Mouse (Mus musculus) intestine, postnatal 0 days (tissue): Measurements from ENCODE around the gene Emc3. TPM values are rescaled to one million over a fixed set of nuclear protein-coding genes. Genes with fewer than 3 reads are reported as not detected.
A peak's percentile ranks its signal among the peaks of the same experiment; 100 is the strongest.

ENCODE experiments used
- ATAC-seq: fragments of 200-750 bp; cut with Nextera tagmentation; 2 replicates; pipeline ENCODE4 v1.8.0; 2017; ENCODE audit warnings: mild to moderate bottlenecking, moderate TSS enrichment, moderate library complexity
- H3K27ac ChIP-seq: fragments of 300-500 bp; sonication (generic); 2 replicates; pipeline ENCODE4 v1.5.1; 2014; ENCODE audit warnings: mild to moderate bottlenecking, low read depth, low read length, moderate library complexity
- H3K27me3 ChIP-seq: fragments of 300-500 bp; sonication (generic); replicated peaks from 2 replicates; pipeline ENCODE4 v1.6.1; 2014; ENCODE audit warnings: low read length, mixed read lengths; ENCODE audit not compliant: control insufficient read depth, insufficient read depth
- H3K36me3 ChIP-seq: fragments of 300-500 bp; sonication (generic); 2 replicates; pipeline ENCODE4 v1.6.1; 2014; ENCODE audit warnings: mild to moderate bottlenecking, moderate library complexity; ENCODE audit not compliant: control insufficient read depth, insufficient read depth
- H3K4me1 ChIP-seq: fragments of 300-500 bp; sonication (generic); replicated peaks from 2 replicates; pipeline ENCODE4 v1.6.1; 2014; ENCODE audit warnings: antibody characterized with exemption, low read length, mixed read lengths; ENCODE audit not compliant: control insufficient read depth, insufficient read depth
- H3K4me2 ChIP-seq: fragments of 300-500 bp; sonication (generic); replicated peaks from 2 replicates; pipeline ENCODE4 v1.6.1; 2014; ENCODE audit warnings: low read depth, mild to moderate bottlenecking, moderate library complexity
- H3K4me3 ChIP-seq: fragments of 300-500 bp; sonication (generic); 2 replicates; pipeline ENCODE4 v1.5.1; 2014; ENCODE audit warnings: low read depth, low read length
- H3K9ac ChIP-seq: fragments of 300-500 bp; sonication (generic); 2 replicates; pipeline ENCODE4 v1.6.1; 2014; ENCODE audit warnings: mild to moderate bottlenecking, low read depth, low read length
- H3K9me3 ChIP-seq: fragments of 300-500 bp; sonication (generic); 2 replicates; pipeline ENCODE4 v1.6.1; 2016; ENCODE audit warnings: mixed run types; ENCODE audit not compliant: control insufficient read depth
- CTCF ChIP-seq: sonication (generic); IDR thresholded peaks from 2 replicates; pipeline ENCODE4 v1.5.1; 2016; ENCODE audit warnings: low read depth, mild to moderate bottlenecking, control low read depth, antibody characterized with exemption, moderate library complexity
- WGBS: fragments of 180-500 bp; shearing (Covaris S2); extraction: QIAGEN DNeasy Blood & Tissue Kit; methylation state at CpG from one replicate; pipeline ENCODE4 v1.1.7; 2014; 5-methylcytosine and 5-hydroxymethylcytosine counted together
- polyA plus RNA-seq: library from polyadenylated mRNA; unstranded; fragments of >200 nt; fragmentation: Nextera tagmentation; extraction: Ambion mirVana; gene quantifications from 2 replicates; pipeline ENCODE4 v1.2.1, GENCODE M21; 2015

Emc3 gene
- polyA plus RNA-seq, 1 experiment from 2014 or later, result 77.9 TPM

GRCm38 (mm10) chr6:113489410-113489809, 42.0 kb downstream of the Emc3 start:
- Histone ChIP-seq H3K27me3 (no peaks in the 10 kb centered on the region), H3K4me1 (no peaks in the 10 kb centered on the region), H3K9me3 (no peaks in the 10 kb centered on the region), H3K4me2 (no peak overlapping the region), H3K36me3 (peaks cover 25% of the 10 kb centered on the region; the same call in 1 of the 2 replicates), H3K4me3 (no peak overlapping the region), H3K27ac (no peak overlapping the region), H3K9ac (no peak overlapping the region)
- no peak for ATAC-seq
- WGBS, result 95% methylated on average over 14 of the region's 14 CpGs
- TF ChIP-seq CTCF, result no peak

- WGBS, result 22% methylated on average over 7 of the region's 7 CpGs
- no peaks in the 10 kb centered on the region for H3K4me1 ChIP-seq
- no peaks in the 10 kb centered on the region for H3K9me3 ChIP-seq
- H3K4me2 ChIP-seq, result 0 out of 2 replicates have a peak overlapping the region, but pooled peaks have one; percentile 10
- H3K27ac ChIP-seq, result no peak overlapping the region
- H3K9ac ChIP-seq, result no peak overlapping the region
- ATAC-seq, result peak; percentile 50
- H3K27me3 ChIP-seq, result no peaks in the 10 kb centered on the region
- no peak for TF ChIP-seq CTCF
- peaks cover 25% of the 10 kb centered on the region; the same call in 1 of the 2 replicates for H3K36me3 ChIP-seq
- no peak overlapping the region for H3K4me3 ChIP-seq
Observed at GRCm38 (mm10) chr6:113487125-113487576, 44.3 kb downstream of the Emc3 start.

GRCm38 (mm10) chr6:113483729-113484128, 47.7 kb downstream of the Emc3 start:
- ATAC-seq, result no peak; the same call in 1 of the 2 replicates
- H3K4me1 ChIP-seq, result no peaks in the 10 kb centered on the region
- no peaks in the 10 kb centered on the region for H3K27me3 ChIP-seq
- H3K4me2 ChIP-seq, result peak overlapping the region; percentile 72
- peak overlapping the region; percentile 49 for H3K4me3 ChIP-seq
- no peaks in the 10 kb centered on the region for H3K9me3 ChIP-seq
- peak overlapping the region; percentile 54; the same call in 1 of the 2 replicates for H3K27ac ChIP-seq
- 8% methylated on average over 10 of the region's 10 CpGs for WGBS
- H3K9ac ChIP-seq, result peak overlapping the region; percentile 54
- TF ChIP-seq CTCF, result peak; percentile 37
- peaks cover 5% of the 10 kb centered on the region for H3K36me3 ChIP-seq

- TF ChIP-seq CTCF, result no peak
Observed at GRCm38 (mm10) chr6:113483100-113483615, 48.3 kb downstream of the Emc3 start, which contains the start of gene Creld1. TSS of gene Creld1 (plus strand) at chr6:113483297.

DNA sequence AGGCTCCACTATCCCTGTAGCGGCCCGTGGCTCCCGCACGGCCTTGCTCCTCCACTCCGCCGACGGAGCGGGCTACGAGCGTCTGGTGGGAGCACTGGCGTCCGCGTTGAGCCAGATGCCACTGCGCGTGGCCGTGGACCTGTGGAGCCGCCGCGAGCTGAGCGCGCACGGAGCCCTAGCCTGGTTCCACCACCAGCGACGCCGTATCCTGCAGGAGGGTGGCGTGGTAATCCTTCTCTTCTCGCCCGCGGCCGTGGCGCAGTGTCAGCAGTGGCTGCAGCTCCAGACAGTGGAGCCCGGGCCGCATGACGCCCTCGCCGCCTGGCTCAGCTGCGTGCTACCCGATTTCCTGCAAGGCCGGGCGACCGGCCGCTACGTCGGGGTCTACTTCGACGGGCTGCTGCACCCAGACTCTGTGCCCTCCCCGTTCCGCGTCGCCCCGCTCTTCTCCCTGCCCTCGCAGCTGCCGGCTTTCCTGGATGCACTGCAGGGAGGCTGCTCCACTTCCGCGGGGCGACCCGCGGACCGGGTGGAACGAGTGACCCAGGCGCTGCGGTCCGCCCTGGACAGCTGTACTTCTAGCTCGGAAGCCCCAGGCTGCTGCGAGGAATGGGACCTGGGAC, 48.9 kb downstream of the Emc3 start:
- Histone ChIP-seq H3K36me3 (peaks cover 7% of the 10 kb centered on the region; the same call in 1 of the 2 replicates), H3K4me1 (no peaks in the 10 kb centered on the region), H3K27ac (peak overlapping the region; percentile 87), H3K4me3 (peak overlapping the region; percentile 49), H3K4me2 (peak overlapping the region; percentile 72), H3K9ac (peak overlapping the region; percentile 53), H3K27me3 (no peaks in the 10 kb centered on the region), H3K9me3 (no peaks in the 10 kb centered on the region)
- TF ChIP-seq CTCF, result peak; percentile 47
- 4% methylated on average over 64 of the region's 65 CpGs for WGBS
- ATAC-seq, result peak; percentile 45

More at GRCm38 (mm10) chr6:113483100-113483615, 48.3 kb downstream of the Emc3 start, which contains the start of gene Creld1:
- H3K4me1 ChIP-seq, result no peaks in the 10 kb centered on the region
- no peaks in the 10 kb centered on the region for H3K9me3 ChIP-seq
- H3K4me3 ChIP-seq, result peak within 1 kb of the TSS; percentile 49
- H3K27me3 ChIP-seq, result no peaks in the 10 kb centered on the region
- peak within 1 kb of the TSS; percentile 54 for H3K9ac ChIP-seq
- H3K36me3 ChIP-seq, result peaks cover 5% of the 10 kb centered on the region; the same call in 1 of the 2 replicates
- peak within 1 kb of the TSS; percentile 72 for H3K4me2 ChIP-seq
- peak within 1 kb of the TSS; percentile 87 for H3K27ac ChIP-seq
- under 1% methylated on average over 26 of the region's 26 CpGs for WGBS
- peak; percentile 95 for ATAC-seq

- no peak overlapping the region for H3K4me3 ChIP-seq
- H3K27ac ChIP-seq, result no peak overlapping the region
- H3K4me1 ChIP-seq, result no peaks in the 10 kb centered on the region; the same call in 1 of the 2 replicates
- H3K36me3 ChIP-seq, result peaks cover 8% of the 10 kb centered on the region; the same call in 1 of the 2 replicates
- no peaks in the 10 kb centered on the region for H3K27me3 ChIP-seq
- ATAC-seq, result no peak
- 58% methylated on average over 18 of the region's 18 CpGs for WGBS
- no peak overlapping the region for H3K4me2 ChIP-seq
- no peak for TF ChIP-seq CTCF
- H3K9ac ChIP-seq, result no peak overlapping the region
- no peaks in the 10 kb centered on the region for H3K9me3 ChIP-seq
Observed at GRCm38 (mm10) chr6:113480555-113481373, 50.7 kb downstream of the Emc3 start.
